Mouse (Mus musculus) left cerebral cortex, postnatal 4 days (tissue): ENCODE measurements around the gene Dhx40. TPM values are rescaled to one million over a fixed set of nuclear protein-coding genes. Genes with fewer than 3 reads are reported as not detected.

ENCODE experiments used
- total RNA-seq, 2 experiments: library from RNA; stranded (reverse); gene quantifications; 2 replicates each; pipeline ENCODE4 v1.2.3; 2021

Dhx40 gene
- total RNA-seq, 2 experiments from 2014 or later = 20.5 to 20.8 TPM

Other genes with a start within 250 kb of the Dhx40 start
- gene Vmp1, start 123.9 kb downstream of the Dhx40 start, total RNA-seq = 100 to 1,000 TPM; 103 to 113 TPM
- gene Ptrh2, start 123.8 kb downstream of the Dhx40 start, total RNA-seq = 10 to 100 TPM; 15.1 to 18.5 TPM
- 100 to 1,000 TPM; 373 to 393 TPM for gene Cltc, start 50.2 kb downstream of the Dhx40 start, total RNA-seq
- 1 to 10 TPM; 6.0 to 6.4 TPM for gene Ypel2, start 186.0 kb upstream of the Dhx40 start, total RNA-seq